9 mouse cellular contexts compared by ENCODE assay signal in the genomic region with DNA sequence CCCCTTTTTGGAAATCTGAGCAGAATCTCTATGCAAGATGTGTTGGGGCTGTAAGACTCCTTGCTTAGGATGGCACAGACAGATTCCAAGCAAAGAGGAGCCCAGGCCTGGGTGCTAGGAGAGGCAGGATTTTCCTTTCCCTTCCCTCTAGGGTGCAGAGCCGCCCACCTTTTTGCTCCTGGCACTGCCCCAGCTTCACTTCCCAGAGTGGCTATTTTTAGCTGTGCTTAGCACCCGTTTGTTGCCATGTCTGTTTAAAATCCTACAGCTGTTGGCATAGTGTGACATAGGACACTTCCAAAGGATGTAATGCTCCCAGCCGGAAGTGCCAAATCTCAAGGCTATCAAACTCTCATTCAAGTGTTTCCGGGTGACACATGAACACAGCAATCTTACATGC.
DNase-seq lines count a peak whose midpoint lies in the region; ATAC-seq and TF ChIP-seq lines count a peak whose summit lies in the region.
"Had no signal": no experiment of that assay in that cellular context is flagged by ENCODE, and none has a peak within 500 bp of the region (broad histone marks: within the 10 kb centered on the region; RNA-seq: fewer than 3 reads in every experiment).

No protein-coding gene starts in this region.

- no peak overlapping the region for H3K9ac ChIP-seq in forebrain, postnatal 0 days
- H3K9ac ChIP-seq in forebrain, embryonic 13.5 days, result no peak overlapping the region
- H3K9ac ChIP-seq: liver, embryonic 13.5 days had no signal

- H3K27ac ChIP-seq in forebrain, postnatal 0 days (ENCODE audit: low read depth, low read length), result no peak overlapping the region
- H3K27ac ChIP-seq in forebrain, embryonic 13.5 days, result no peak overlapping the region
- H3K27ac ChIP-seq: liver, embryonic 13.5 days had no signal

- no peaks in the 10 kb centered on the region for H3K9me3 ChIP-seq in forebrain, postnatal 0 days (ENCODE audit: low read length)
- H3K9me3 ChIP-seq in forebrain, embryonic 13.5 days (replicated peaks), result no peaks in the 10 kb centered on the region
- H3K9me3 ChIP-seq: liver, embryonic 13.5 days had no signal

- WGBS in forebrain, postnatal 0 days, result 27% methylated on average over 4 of the region's 4 CpGs
- 40% methylated on average over 4 of the region's 4 CpGs for WGBS in forebrain, embryonic 13.5 days

- H3K27me3 ChIP-seq in forebrain, postnatal 0 days (ENCODE audit: insufficient read depth, low read length), result no peaks in the 10 kb centered on the region
- no peaks in the 10 kb centered on the region for H3K27me3 ChIP-seq in forebrain, embryonic 13.5 days
- no peaks in the 10 kb centered on the region for H3K27me3 ChIP-seq in Patski
- H3K27me3 ChIP-seq: liver, embryonic 13.5 days had no signal

- peak; percentile 32; the same call in 1 of the 2 replicates for ATAC-seq in forebrain, postnatal 0 days
- no peak for ATAC-seq in forebrain, embryonic 13.5 days
- peak; percentile 29 for ATAC-seq in Patski
- no peak for ATAC-seq in granulocyte monocyte progenitor cell, adult 5-6 weeks (replicated peaks; ENCODE audit: poor library complexity, severe bottlenecking)

- no peaks in the 10 kb centered on the region for H3K36me3 ChIP-seq in forebrain, postnatal 0 days (ENCODE audit: insufficient read depth)
- 0 out of 2 replicates have a peak, but pooled peaks cover 3% of the 10 kb centered on the region for H3K36me3 ChIP-seq in forebrain, embryonic 13.5 days (ENCODE audit: poor library complexity, severe bottlenecking)

- CTCF ChIA-PET in Patski (lab: Charles Lee), result interaction anchor here (1.4 to 2.1 kb wide), 2 partner anchors 37 kb away, joined by 3 to 4 read pairs; no protein-coding TSS in a partner anchor

- POLR2A ChIA-PET in Patski (lab: Charles Lee), result no interaction called here

- DNase-seq in forebrain, postnatal 0 days, result peak; percentile 52
- DNase-seq in Patski (ENCODE audit: low read depth, low spot score), result no peak
- peak; percentile 82 for DNase-seq in heart, postnatal 4 days
- peak; percentile 20 for DNase-seq in left cerebral cortex, postnatal 4 days
- DNase-seq in thymus, postnatal 0 days (ENCODE audit: low spot score), result no peak
- DNase-seq in spleen, adult 12 weeks (ENCODE audit: low spot score), result no peak
- DNase-seq: liver, embryonic 13.5 days had no signal

- no peak for TF ChIP-seq CTCF in forebrain, postnatal 0 days (IDR thresholded peaks at IDR 0.05; ENCODE audit: low read depth)
- TF ChIP-seq CTCF in Patski (IDR thresholded peaks at IDR 0.05), result no peak

- peaks cover 16% of the 10 kb centered on the region for H3K4me1 ChIP-seq in forebrain, postnatal 0 days (ENCODE audit: insufficient read depth)
- H3K4me1 ChIP-seq in forebrain, embryonic 13.5 days, result peaks cover 42% of the 10 kb centered on the region

- in situ Hi-C loops in Patski (cut with MboI; ENCODE audit: low pct_unique_long_range_greater_than_20kb), result no loop called here

- intact Hi-C loops in left cerebral cortex, postnatal 4 days (cut with DNase I), result no loop called here

- H3K4me2 ChIP-seq in forebrain, postnatal 0 days (ENCODE audit: low read depth), result no peak overlapping the region
- no peak overlapping the region for H3K4me2 ChIP-seq in forebrain, embryonic 13.5 days
- H3K4me2 ChIP-seq: liver, embryonic 13.5 days had no signal

- no peak overlapping the region for H3K4me3 ChIP-seq in forebrain, postnatal 0 days (ENCODE audit: low read depth, low read length)
- no peak overlapping the region for H3K4me3 ChIP-seq in forebrain, embryonic 13.5 days
- H3K4me3 ChIP-seq: liver, embryonic 13.5 days had no signal

Comparison
In these comparisons a context has a peak if more than half of its experiments do, and no peak if none do; other contexts are left out.
1. ATAC-seq: peak in forebrain, postnatal 0 days (single experiment) and Patski (single experiment); none in forebrain, embryonic 13.5 days (single experiment) and granulocyte monocyte progenitor cell, adult 5-6 weeks (single experiment).
2. DNase-seq: peak in forebrain, postnatal 0 days (single experiment), heart, postnatal 4 days (single experiment) and left cerebral cortex, postnatal 4 days (single experiment); none in Patski (single experiment), thymus, postnatal 0 days (single experiment) and spleen, adult 12 weeks (single experiment).